Mouse (Mus musculus) spleen, adult 2 months (tissue): Measurements from ENCODE around the gene Tbc1d1.

Experiments used
- CTCF ChIP-seq: fragments of 200-500 bp; IDR thresholded peaks from 2 replicates; pipeline ENCODE4 v1.5.1; 2011; ENCODE audit warnings: mild to moderate bottlenecking, inconsistent platforms; ENCODE audit not compliant: insufficient read depth, insufficient read length, insufficient replicate concordance; ENCODE audit errors: extremely low read depth
- POLR2A ChIP-seq: fragments of 200-500 bp; IDR thresholded peaks from 2 replicates; pipeline ENCODE4 v1.6.1; 2011; ENCODE audit warnings: low read depth, low read length, inconsistent platforms

DNA sequence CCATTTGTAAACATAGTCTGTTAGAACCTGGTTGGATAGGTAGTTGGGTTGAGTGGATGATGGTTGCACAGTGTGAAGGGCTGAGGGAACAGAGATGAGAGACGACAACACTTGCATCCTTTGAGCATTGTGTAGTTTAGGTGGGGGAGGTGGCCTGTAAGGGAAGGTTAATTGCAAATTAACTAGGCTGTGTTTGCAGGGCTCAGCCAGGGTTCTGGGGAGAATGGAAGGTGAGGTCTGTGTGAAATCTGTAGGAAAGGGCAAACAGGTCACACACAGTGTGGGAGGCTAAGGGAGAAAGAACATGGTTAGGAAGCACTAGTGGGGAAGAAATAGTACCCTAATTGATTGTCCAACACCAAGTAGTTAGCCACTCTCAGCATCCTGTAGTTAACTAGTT lies 81.2 kb downstream of the Tbc1d1 start:
- TF ChIP-seq POLR2A (no peak), CTCF (no peak)
